Mouse (Mus musculus) gonadal fat pad, adult 2 months (tissue): ENCODE data around the gene Gm49384. TPM values are rescaled to one million over a fixed set of nuclear protein-coding genes. Genes with fewer than 3 reads are reported as not detected.
"Not testable (repeated sequence)": the region's sequence is repeated elsewhere in the genome, so short reads cannot be mapped to it uniquely, and the experiment has no call there.

Experiments used
- DNase-seq: peaks from one replicate; pipeline ENCODE4 v3.0.0-alpha.2; 2012; ENCODE audit warnings: low read depth
- polyA plus RNA-seq: library from polyadenylated mRNA; depleted of rRNA; stranded (reverse); fragments of >200 nt; gene quantifications from 2 replicates; pipeline ENCODE4 v1.2.3, GENCODE M21; 2012; rRNA removed

Gene Gm49384
- polyA plus RNA-seq, 1 experiment: not detected

GRCm38 (mm10) chr12:69167656-69168460 is 36.2 kb downstream of the Gm49384 start:
- no peak for DNase-seq

- DNase-seq: not testable (repeated sequence)
These were observed 37.0 kb downstream of the Gm49384 start for GRCm38 (mm10) chr12:69166861-69167581.

- DNase-seq: no peak
These were observed 39.2 kb downstream of the Gm49384 start for GRCm38 (mm10) chr12:69164904-69165303.

- not testable (repeated sequence) for DNase-seq
These were observed 40.5 kb downstream of the Gm49384 start for GRCm38 (mm10) chr12:69163586-69163985.

- DNase-seq: not testable (repeated sequence)
These were observed 43.4 kb downstream of the Gm49384 start for GRCm38 (mm10) chr12:69160677-69161076.

- no peak for DNase-seq
These were observed 44.5 kb downstream of the Gm49384 start for GRCm38 (mm10) chr12:69159578-69159940.

- DNase-seq: peak; percentile 81
These were observed 45.1 kb downstream of the Gm49384 start, which contains the start of gene Rps29 for GRCm38 (mm10) chr12:69158765-69159577. Gene Rps29 (minus strand): TSS chr12:69159186.

GRCm38 (mm10) chr12:69158366-69158764 is 45.7 kb downstream of the Gm49384 start:
- no peak for DNase-seq

GRCm38 (mm10) chr12:69157107-69157506 is 47.0 kb downstream of the Gm49384 start:
- DNase-seq: no peak

- no peak for DNase-seq
These were observed 47.6 kb downstream of the Gm49384 start for GRCm38 (mm10) chr12:69156436-69156835.

- no peak for DNase-seq
These were observed 48.1 kb downstream of the Gm49384 start for GRCm38 (mm10) chr12:69155923-69156322.

- no peak for DNase-seq
These were observed 54.0 kb downstream of the Gm49384 start for GRCm38 (mm10) chr12:69150049-69150448.

GRCm38 (mm10) chr12:69147166-69147735 is 56.8 kb downstream of the Gm49384 start:
- no peak for DNase-seq

GRCm38 (mm10) chr12:69143460-69143859 is 60.6 kb downstream of the Gm49384 start:
- no peak for DNase-seq

- no peak for DNase-seq
These were observed 64.2 kb downstream of the Gm49384 start for GRCm38 (mm10) chr12:69139841-69140240.

Other genes with a start within 250 kb of the Gm49384 start
- gene Rps29, start 45.1 kb downstream of the Gm49384 start, polyA plus RNA-seq: 1,621 and 2,144 TPM in 2 replicates
- gene Lrr1, start 35.5 kb downstream of the Gm49384 start, polyA plus RNA-seq: 0.37 and 0.51 TPM in 2 replicates
- 189 and 234 TPM in 2 replicates for gene Rpl36al, start 20.2 kb downstream of the Gm49384 start, polyA plus RNA-seq
- 25.2 and 27.7 TPM in 2 replicates for gene Mgat2, start 20.1 kb downstream of the Gm49384 start, polyA plus RNA-seq
- gene Gm49383, start 7.2 kb downstream of the Gm49384 start, polyA plus RNA-seq: 1.7 and 1.9 TPM in 2 replicates
- gene Dnaaf2, start 5.8 kb downstream of the Gm49384 start, polyA plus RNA-seq: 1.6 and 1.9 TPM in 2 replicates
- gene Pole2, start 23.9 kb upstream of the Gm49384 start, polyA plus RNA-seq: 2.6 and 3.3 TPM in 2 replicates
- 7.0 and 8.9 TPM in 2 replicates for gene Klhdc1, start 36.9 kb upstream of the Gm49384 start, polyA plus RNA-seq
- gene Klhdc2, start 92.4 kb upstream of the Gm49384 start, polyA plus RNA-seq: 41.9 and 48.6 TPM in 2 replicates
- 6.2 and 12.9 TPM in 2 replicates for gene Nemf, start 152.9 kb upstream of the Gm49384 start, polyA plus RNA-seq
- gene Arf6, start 167.9 kb upstream of the Gm49384 start, polyA plus RNA-seq: 73.3 and 116 TPM in 2 replicates
- 0.35 and 1.4 TPM in 2 replicates for gene Gm9887, start 168.2 kb upstream of the Gm49384 start, polyA plus RNA-seq